Mouse (Mus musculus): ENCODE measurements around the gene Tifab. TPM values are rescaled to one million over a fixed set of nuclear protein-coding genes. Genes with fewer than 3 reads are reported as not detected.
A peak's percentile ranks its signal among the peaks of the same experiment; 100 is the strongest.

Gene Tifab
- polyA plus RNA-seq, 1 experiment, result 8.2 TPM

GRCm38 (mm10) chr13:56219254-56219653 lies 40.6 kb upstream of the Tifab start:
- no peak overlapping the region for H3K4me3 ChIP-seq (ENCODE audit: low read depth, low read length)
- no peaks in the 10 kb centered on the region for H3K4me1 ChIP-seq (ENCODE audit: control insufficient read depth, insufficient read depth, insufficient read length, low read length)
- no peak overlapping the region for H3K27ac ChIP-seq (ENCODE audit: insufficient read depth, low read depth, low read length)
- TF ChIP-seq POLR2A (IDR thresholded peaks at IDR 0.05; ENCODE audit: low read depth, low read length) (no peak), CTCF (IDR thresholded peaks at IDR 0.05; ENCODE audit: extremely low read depth, insufficient read length, insufficient replicate concordance, low read depth, low read length) (no peak)
- no peaks in the 10 kb centered on the region for H3K36me3 ChIP-seq (ENCODE audit: control insufficient read depth, insufficient read depth, low read length)
- peaks cover 40% of the 10 kb centered on the region for H3K27me3 ChIP-seq (ENCODE audit: control insufficient read depth, insufficient read depth, low read length)
- WGBS, result 50% methylated on average over 9 of the region's 9 CpGs

GRCm38 (mm10) chr13:56216090-56216489 lies 37.4 kb upstream of the Tifab start:
- no peaks in the 10 kb centered on the region for H3K4me1 ChIP-seq (ENCODE audit: control insufficient read depth, insufficient read depth, insufficient read length, low read length)
- peaks cover 15% of the 10 kb centered on the region for H3K27me3 ChIP-seq (ENCODE audit: control insufficient read depth, insufficient read depth, low read length)
- H3K36me3 ChIP-seq (ENCODE audit: control insufficient read depth, insufficient read depth, low read length), result no peaks in the 10 kb centered on the region
- H3K27ac ChIP-seq (ENCODE audit: insufficient read depth, low read depth, low read length), result no peak overlapping the region
- no peak overlapping the region for H3K4me3 ChIP-seq (ENCODE audit: low read depth, low read length)
- 29% methylated on average over 4 of the region's 4 CpGs for WGBS
- TF ChIP-seq POLR2A (IDR thresholded peaks at IDR 0.05; ENCODE audit: low read depth, low read length) (no peak), CTCF (IDR thresholded peaks at IDR 0.05; ENCODE audit: extremely low read depth, insufficient read length, insufficient replicate concordance, low read depth, low read length) (no peak)

- 50% methylated on average over 5 of the region's 5 CpGs for WGBS
- TF ChIP-seq CTCF (IDR thresholded peaks at IDR 0.05; ENCODE audit: extremely low read depth, insufficient read length, insufficient replicate concordance, low read depth, low read length), result no peak
- no peak for TF ChIP-seq POLR2A (IDR thresholded peaks at IDR 0.05; ENCODE audit: low read depth, low read length)
- H3K27ac ChIP-seq (ENCODE audit: insufficient read depth, low read depth, low read length), result no peak overlapping the region
- no peak overlapping the region for H3K4me3 ChIP-seq (ENCODE audit: low read depth, low read length)
- no peaks in the 10 kb centered on the region for H3K36me3 ChIP-seq (ENCODE audit: control insufficient read depth, insufficient read depth, low read length)
- no peaks in the 10 kb centered on the region for H3K4me1 ChIP-seq (ENCODE audit: control insufficient read depth, insufficient read depth, insufficient read length, low read length)
- H3K27me3 ChIP-seq (ENCODE audit: control insufficient read depth, insufficient read depth, low read length), result peaks cover 10% of the 10 kb centered on the region
These were observed 35.9 kb upstream of the Tifab start for GRCm38 (mm10) chr13:56214633-56215032.

- no peaks in the 10 kb centered on the region for H3K4me1 ChIP-seq (ENCODE audit: control insufficient read depth, insufficient read depth, insufficient read length, low read length)
- no peaks in the 10 kb centered on the region for H3K36me3 ChIP-seq (ENCODE audit: control insufficient read depth, insufficient read depth, low read length)
- 27% methylated on average over 8 of the region's 8 CpGs for WGBS
- TF ChIP-seq CTCF (IDR thresholded peaks at IDR 0.05; ENCODE audit: extremely low read depth, insufficient read length, insufficient replicate concordance, low read depth, low read length) (no peak), POLR2A (IDR thresholded peaks at IDR 0.05; ENCODE audit: low read depth, low read length) (no peak)
- H3K27me3 ChIP-seq (ENCODE audit: control insufficient read depth, insufficient read depth, low read length), result peaks cover 10% of the 10 kb centered on the region
- no peak overlapping the region for H3K4me3 ChIP-seq (ENCODE audit: low read depth, low read length)
- H3K27ac ChIP-seq (ENCODE audit: insufficient read depth, low read depth, low read length), result no peak overlapping the region
These were observed 30.4 kb upstream of the Tifab start for GRCm38 (mm10) chr13:56209067-56209411.

- Histone ChIP-seq H3K4me3 (ENCODE audit: low read depth, low read length) (no peak overlapping the region), H3K27me3 (ENCODE audit: control insufficient read depth, insufficient read depth, low read length) (peaks cover 10% of the 10 kb centered on the region), H3K4me1 (ENCODE audit: control insufficient read depth, insufficient read depth, insufficient read length, low read length) (no peaks in the 10 kb centered on the region), H3K36me3 (ENCODE audit: control insufficient read depth, insufficient read depth, low read length) (no peaks in the 10 kb centered on the region), H3K27ac (ENCODE audit: insufficient read depth, low read depth, low read length) (no peak overlapping the region)
- TF ChIP-seq POLR2A (IDR thresholded peaks at IDR 0.05; ENCODE audit: low read depth, low read length), result no peak
- 18% methylated on average over 35 of the region's 35 CpGs for WGBS
These were observed 29.8 kb upstream of the Tifab start for GRCm38 (mm10) chr13:56208225-56209066.

- TF ChIP-seq POLR2A (IDR thresholded peaks at IDR 0.05; ENCODE audit: low read depth, low read length) (no peak), CTCF (IDR thresholded peaks at IDR 0.05; ENCODE audit: extremely low read depth, insufficient read length, insufficient replicate concordance, low read depth, low read length) (no peak)
- Histone ChIP-seq H3K4me3 (ENCODE audit: low read depth, low read length) (no peak overlapping the region), H3K36me3 (ENCODE audit: control insufficient read depth, insufficient read depth, low read length) (no peaks in the 10 kb centered on the region), H3K27ac (ENCODE audit: insufficient read depth, low read depth, low read length) (no peak overlapping the region), H3K27me3 (ENCODE audit: control insufficient read depth, insufficient read depth, low read length) (0 out of 2 replicates have a peak, but pooled peaks cover 4% of the 10 kb centered on the region), H3K4me1 (ENCODE audit: control insufficient read depth, insufficient read depth, insufficient read length, low read length) (no peaks in the 10 kb centered on the region)
- WGBS, result 66% methylated on average over 8 of the region's 8 CpGs
These were observed 20.8 kb upstream of the Tifab start for GRCm38 (mm10) chr13:56199506-56199905.

GRCm38 (mm10) chr13:56197473-56198266 lies 19.0 kb upstream of the Tifab start:
- Histone ChIP-seq H3K27me3 (ENCODE audit: control insufficient read depth, insufficient read depth, low read length) (0 out of 2 replicates have a peak, but pooled peaks cover 4% of the 10 kb centered on the region), H3K4me3 (ENCODE audit: low read depth, low read length) (no peak overlapping the region), H3K27ac (ENCODE audit: insufficient read depth, low read depth, low read length) (no peak overlapping the region), H3K36me3 (ENCODE audit: control insufficient read depth, insufficient read depth, low read length) (no peaks in the 10 kb centered on the region), H3K4me1 (ENCODE audit: control insufficient read depth, insufficient read depth, insufficient read length, low read length) (peaks cover 2% of the 10 kb centered on the region; the same call in 1 of the 2 replicates)
- 11% methylated on average over 15 of the region's 15 CpGs for WGBS
- TF ChIP-seq POLR2A (IDR thresholded peaks at IDR 0.05; ENCODE audit: low read depth, low read length) (no peak), CTCF (IDR thresholded peaks at IDR 0.05; ENCODE audit: extremely low read depth, insufficient read length, insufficient replicate concordance, low read depth, low read length) (peak; percentile 100)

Measured in small intestine, adult 2 months (tissue).